Mouse (Mus musculus) cerebellum, adult 9-10 months (tissue): ENCODE data around the gene Rps7.

ENCODE experiments used
- DNase-seq: peaks from one replicate; pipeline ENCODE4 v3.0.0; 2022

The Rps7 gene

DNA sequence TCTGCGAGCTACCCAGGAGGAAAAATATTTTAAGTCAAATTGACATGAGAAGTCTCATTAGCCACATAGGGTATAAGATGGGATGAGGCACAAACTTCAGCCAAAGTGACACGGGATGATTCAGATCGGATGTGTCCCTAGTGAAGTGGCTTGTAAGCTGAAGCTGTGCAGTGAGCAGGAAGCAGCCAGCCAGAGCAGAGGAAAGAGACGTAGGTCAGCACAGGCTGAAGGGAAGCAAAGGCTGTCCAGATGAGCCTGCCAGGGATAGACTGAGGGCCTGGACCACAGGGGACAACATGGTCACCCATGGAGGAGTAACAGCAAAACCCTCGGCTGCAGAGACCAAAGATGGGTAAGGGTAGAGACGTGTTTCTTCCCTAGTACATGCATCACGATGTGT lies 21.4 kb downstream of the Rps7 start:
- no peak for DNase-seq

DNA sequence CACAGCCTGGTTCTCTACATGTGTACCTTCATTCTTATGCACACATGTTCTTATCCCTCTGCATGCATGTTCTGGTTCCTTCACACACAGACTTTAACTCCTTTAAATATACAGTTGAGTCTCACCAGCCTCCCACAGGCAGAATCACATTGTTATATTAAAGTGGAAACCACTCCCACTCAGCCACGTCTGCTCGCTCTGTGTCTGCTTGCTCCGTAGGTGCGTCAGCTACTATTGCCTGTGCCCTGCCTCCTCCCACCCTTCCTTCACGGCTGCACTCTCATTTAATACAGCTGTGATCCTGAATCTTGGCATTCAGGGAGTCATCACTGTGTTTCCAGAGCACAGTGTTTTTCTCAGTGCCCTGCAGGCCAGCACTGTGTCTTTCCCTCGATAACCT lies 23.4 kb downstream of the Rps7 start:
- DNase-seq: no peak

DNA sequence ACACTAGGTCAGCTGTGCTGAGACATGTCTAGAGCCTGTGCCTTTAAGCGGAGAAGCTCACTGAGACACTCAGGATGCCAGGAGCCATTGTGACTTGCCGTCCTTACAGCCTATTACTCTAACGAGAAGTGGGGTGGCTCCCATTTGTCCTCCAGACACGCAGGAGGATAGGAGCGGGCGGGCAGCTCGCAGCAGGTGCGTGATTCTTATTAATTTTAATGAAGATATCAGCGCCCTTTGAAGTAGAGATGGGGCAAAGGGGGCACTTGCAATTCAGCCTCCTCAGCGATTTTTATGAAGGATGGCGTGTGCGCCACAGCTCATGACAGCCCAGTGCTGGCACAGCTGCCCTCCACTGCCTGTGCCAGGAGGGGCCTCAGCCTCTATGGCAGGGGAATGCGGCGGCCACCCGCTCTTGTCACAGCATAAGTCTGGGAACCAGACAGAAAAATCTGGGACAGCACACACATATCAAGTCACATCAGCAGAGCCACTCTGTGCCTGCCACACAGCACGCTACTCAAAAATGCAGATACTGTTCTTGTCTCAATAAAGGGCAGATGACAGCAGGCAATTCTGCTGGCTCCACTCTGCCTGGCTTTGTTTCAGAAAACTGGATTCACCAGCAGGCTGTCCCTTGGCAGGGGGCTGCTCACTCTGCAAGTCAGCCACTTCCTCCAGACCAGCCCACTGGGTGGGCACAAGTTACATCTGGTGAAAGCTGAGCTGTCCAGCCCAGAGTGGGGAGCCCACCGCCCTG lies 28.0 kb downstream of the Rps7 start:
- DNase-seq: peak; percentile 70

DNA sequence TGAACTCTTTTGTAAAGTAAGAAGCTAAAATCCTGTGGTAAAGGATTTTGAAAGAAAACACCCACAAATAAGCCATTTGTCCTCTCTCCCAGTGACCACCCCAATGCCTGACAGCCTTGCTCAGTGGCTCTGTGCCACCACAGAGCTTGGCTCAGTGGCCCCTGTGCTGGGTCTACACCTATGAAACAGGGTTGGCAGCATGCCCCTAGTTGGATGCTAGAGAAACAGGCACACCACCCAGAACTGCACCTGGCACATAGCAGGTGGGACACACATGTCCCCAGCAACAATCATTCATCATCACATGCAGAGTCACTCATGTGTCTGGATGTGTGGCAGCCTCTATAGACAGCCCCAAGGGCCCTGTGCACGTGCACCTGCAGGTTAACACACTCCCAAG lies 32.3 kb downstream of the Rps7 start:
- no peak for DNase-seq

DNA sequence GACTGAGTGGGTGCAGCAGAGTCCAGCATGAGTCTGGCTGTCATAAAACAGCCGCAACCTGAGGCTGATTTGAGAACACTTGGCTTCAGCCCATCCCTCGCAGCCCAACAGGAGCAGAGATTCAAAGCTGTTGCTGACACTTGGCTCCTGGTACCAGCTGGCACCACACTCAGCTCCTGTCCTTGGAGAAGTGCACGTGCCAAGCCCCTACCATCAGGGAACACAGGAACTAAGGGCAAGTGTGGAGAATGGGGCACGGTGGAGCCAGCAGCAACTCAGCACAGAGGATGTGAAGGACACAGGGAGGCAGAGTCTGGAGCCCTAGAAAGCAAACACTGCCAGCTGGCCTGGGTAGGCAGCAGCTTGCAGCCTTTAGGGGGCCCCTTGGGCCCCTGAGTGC lies 33.5 kb downstream of the Rps7 start:
- DNase-seq: peak; percentile 80

DNA sequence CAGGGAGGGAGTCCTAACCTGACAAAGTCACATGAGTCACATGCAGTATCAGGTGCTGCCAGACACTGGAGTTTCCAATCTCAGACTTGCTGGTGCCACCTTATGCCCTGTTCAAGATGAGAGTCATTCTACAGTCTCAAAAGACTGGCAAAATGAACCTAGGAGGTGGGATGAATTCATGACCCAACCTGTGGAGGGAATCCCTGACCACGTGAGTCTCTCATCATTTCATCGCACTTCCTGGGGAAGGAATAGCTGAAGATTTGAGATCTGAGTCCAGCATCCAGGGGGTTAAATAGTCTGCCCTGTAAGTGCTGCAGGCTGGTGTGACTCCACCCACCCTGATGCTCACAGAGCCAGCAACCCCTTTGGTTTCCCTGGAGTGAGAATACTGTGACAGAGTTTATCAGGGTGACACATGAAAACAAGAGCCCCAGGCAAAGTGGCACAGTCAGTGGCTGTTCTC lies 37.2 kb downstream of the Rps7 start:
- DNase-seq: no peak

DNA sequence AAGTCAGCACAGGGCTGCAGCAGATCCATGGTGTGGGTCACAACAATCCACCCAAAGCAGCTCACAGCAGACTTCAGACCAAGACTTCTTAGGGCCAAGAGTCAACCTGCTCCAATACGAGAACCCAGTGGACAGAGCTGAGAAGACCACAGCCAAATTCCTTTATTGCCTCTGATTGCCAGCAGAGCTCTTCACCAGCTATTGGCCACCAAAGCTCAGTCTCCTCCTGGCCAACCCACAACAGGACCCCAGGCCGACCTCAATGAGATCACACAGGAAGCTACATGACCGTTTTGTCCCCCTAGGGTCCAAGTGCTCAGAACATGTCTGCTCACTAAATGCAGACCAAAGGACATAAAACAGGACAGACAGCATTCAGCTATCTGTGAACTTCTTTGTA lies 37.6 kb downstream of the Rps7 start:
- DNase-seq: no peak

DNA sequence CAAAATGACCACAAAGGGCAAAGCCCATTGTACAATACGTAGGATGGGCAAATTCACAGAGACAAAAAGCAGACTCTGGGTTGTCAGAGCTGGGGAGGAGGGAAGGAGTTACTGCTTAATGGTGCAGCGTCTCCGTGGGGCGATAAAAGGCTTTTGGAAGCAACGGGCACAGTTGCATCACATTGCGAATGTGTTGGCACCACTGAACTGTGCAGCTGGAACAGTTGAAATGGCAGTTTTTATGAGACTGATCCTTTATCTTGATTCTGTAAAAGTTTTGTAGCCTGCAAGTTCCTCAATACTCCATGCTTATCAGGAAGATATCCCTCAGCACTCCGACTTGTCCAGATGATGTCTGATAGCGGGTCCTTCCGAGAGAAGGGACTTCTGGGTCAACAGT lies 38.1 kb downstream of the Rps7 start:
- DNase-seq: no peak

DNA sequence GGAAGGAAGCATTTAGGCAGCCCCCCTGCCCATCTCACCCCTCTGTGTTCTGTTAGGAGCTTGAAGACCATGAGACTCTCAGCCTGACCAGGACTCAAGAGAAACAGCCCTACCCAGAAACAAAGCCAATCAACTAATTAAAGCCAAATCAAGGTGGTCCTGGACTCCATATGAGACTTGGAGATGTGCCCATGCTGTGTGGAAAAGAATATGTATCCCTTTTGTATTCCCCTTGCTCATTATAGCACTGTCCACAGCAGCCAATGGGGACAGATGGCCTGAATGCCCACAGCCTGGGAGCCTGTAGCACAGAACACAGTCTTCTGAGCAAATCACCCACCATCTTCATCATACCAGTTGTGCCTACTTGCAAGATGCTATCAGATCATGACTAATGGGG lies 38.9 kb downstream of the Rps7 start:
- no peak for DNase-seq

DNA sequence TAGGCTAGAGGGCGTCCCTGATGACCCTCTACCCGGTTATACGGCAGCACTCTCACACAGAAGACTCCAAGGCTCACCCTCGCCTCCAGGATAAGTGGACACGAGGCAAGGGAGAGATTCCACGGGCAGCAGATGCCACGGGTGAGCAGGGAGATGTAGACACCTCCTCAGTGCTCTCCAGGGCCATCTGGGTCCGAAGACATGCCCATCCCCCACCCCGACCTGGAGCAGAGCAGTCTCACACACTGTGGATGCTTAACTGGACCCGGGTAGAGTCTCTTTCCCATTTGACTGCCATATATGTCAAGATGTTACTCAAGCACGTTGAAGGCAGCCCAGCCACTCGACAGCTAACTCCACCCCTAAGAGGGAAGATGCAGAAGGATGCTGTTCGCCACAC lies 45.3 kb downstream of the Rps7 start:
- DNase-seq: peak; percentile 30

DNA sequence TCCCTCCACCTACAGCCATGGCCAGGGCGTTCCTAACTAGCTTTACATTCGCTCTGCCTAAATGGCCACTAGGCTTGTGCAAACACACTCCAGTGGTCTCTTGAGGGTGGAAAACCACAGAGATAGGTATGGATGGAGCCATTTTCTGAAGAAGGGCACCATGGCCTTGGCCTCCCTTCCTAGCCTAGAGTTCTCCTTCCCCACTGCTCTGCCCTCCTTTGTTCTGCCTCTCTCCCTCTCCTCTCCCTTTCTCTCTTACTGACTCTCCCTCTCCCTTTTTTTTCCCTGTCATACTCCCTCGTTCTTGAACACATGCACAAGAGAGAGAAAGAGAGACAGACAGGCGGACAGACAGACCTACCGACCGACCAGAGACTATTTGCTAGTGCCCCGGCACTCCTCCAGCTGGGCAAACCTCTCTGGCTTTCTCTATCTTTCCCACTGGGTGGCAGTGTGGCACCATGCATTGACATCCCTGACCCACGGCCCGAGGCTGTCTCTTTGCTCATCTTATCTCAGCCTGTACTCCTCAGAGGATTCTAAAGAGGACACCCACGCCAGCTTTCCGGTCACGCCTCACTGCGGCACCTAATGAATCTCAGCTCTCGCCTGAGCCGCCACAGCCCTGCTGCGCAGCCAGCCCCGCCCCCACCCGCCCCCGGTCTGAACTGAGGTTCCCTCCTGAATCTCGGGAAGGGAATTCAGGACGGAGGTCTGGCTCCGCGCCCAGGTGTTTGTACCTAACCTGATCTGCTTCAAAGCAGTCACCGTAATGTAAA lies 46.5 kb downstream of the Rps7 start:
- peak; percentile 96 for DNase-seq

DNA sequence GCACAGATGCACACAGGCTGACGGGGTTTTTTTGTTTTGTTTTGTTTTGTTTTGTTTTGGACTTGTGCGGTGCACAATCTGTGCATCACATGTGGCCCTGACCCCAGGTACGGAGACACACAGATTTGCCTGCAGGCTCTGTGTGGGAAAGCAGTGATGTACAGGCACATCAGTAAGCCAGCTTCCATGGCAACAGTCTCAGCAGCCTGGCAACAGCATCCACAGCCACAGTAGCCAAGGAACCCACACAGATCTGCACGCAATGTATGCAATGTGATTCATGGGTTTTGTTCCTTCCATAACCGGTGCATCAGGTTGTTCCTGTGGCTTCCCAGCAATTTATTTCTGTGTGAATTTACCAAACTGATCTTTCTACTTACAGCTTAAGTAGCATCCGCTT lies 47.8 kb downstream of the Rps7 start:
- DNase-seq: no peak

DNA sequence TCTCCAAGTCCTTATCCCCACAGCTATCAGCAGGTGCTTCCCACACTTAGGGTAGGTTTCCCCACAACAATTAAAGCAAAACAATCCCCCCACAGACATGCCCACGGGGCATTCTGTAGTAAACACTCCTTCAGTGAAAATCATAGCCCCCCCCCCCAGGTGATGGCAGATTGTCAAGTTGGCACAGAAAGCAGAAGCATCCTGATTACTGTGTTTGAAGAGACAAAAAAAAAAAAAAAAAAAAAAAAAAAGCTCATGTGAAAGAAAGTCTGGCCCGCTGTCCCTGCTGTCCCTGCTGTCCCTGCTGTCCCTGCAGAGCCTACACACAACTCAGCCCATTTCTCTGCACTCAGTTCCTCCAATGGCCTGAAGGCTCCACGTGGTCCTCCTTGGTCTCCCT lies 51.7 kb downstream of the Rps7 start:
- DNase-seq: no peak

DNA sequence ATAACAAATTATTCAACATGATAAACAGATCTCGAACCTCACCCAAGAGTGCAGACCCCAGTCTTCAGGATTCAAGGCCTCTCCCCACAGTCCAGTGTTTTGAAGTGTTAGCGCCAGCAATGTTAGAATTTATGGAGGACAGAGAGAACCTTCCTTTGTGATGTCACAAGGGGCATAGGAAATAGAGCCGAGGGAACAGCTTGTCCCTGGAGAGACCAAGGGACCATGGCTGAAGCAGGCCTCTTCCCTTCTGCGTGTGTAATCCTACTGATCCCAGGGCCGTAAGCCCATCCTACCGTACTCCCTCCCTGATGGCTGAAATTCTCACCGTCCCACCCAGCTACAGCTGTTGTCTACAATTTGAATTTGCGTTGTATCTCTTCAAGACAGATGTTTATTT lies 53.3 kb downstream of the Rps7 start, which contains the start of gene Allc:
Gene Allc (minus strand): TSS at position 101 of the 400 bp plus-strand sequence.
- DNase-seq: no peak
